Mouse (Mus musculus) yolk sac, embryonic 10.5 days (tissue): ENCODE results near the gene Ear6.
A peak's percentile ranks its signal among the peaks of the same experiment; 100 is the strongest.

Source experiments
- DNase-seq: peaks from one replicate; pipeline ENCODE4 v3.0.0-alpha.2; 2017; ENCODE audit warnings: low spot score

Gene Ear6

DNA sequence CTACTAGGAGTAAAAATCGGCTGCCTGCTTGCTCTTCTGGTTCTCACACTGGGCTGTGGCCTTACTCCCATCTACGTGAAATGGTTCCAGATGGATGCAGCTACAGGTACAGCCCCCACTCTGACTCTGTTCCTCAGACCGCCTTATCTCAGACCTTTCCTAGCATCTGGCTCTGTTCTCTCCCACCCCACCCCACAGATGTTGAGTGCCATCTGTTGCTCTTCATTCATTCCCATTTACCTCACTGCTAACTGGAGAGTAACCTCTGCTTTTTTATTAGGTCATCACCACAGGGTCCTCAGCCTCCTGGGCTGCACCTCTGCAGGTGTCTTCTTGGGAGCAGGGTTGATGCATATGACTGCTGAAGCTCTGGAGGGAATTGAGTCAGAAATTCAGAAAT, 40.3 kb downstream of the Ear6 start:
- no peak for DNase-seq

DNA sequence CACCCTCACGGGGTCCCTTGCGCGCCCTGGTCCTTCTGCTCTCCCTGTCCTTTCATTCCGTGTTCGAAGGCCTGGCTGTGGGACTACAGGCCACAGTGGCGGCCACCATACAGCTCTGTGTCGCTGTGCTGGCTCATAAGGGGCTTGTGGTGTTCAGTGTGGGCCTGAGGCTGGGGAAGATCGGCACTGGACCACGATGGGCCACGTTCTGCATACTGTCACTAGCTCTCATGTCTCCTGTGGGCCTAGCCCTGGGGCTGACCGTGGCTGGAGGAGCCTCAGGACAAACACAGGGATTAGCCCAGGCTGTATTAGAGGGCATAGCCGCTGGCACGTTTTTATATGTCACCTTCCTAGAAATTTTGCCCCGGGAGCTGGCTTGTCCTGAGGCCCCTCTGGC, 41.6 kb downstream of the Ear6 start:
- DNase-seq: no peak

- no peak for DNase-seq
Observed at GRCm38 (mm10) chr14:51896019-51896418, 42.5 kb downstream of the Ear6 start.

DNA sequence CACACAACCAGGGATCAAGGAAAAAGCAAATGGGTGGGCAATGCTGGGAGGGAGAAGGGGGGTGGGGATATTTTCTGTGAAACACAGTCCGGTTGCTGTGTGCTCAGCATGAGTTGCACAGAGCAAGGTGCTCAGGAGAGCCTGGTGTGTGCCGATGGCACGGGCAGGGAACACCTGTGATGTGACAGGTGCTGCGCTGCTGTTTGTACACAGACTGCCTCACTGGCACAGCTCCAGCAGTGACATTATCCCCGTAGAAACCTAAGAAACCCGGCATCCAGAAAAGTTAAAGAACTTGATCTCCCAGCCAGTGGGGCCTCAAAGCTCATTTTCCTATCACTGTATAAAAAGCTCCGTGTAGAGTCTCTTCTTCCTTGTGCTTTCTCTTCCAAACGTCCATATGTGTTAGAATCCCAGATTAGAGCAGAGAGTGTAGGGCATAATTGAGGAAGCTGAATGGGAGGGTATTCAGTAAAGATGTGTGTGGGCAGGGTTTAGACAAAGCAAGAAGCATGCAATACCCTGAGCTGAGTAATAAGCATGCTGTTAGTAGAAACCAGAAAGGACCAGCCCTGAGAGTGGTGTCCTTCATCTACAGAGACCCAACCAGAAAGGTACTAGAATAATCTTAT, 43.2 kb downstream of the Ear6 start:
- no peak for DNase-seq

- no peak for DNase-seq
Observed at GRCm38 (mm10) chr14:51899351-51899750, 45.9 kb downstream of the Ear6 start.

- peak; percentile 64 for DNase-seq
Observed at GRCm38 (mm10) chr14:51902806-51903710, 49.6 kb downstream of the Ear6 start.

GRCm38 (mm10) chr14:51903782-51904181, 50.3 kb downstream of the Ear6 start:
- DNase-seq: no peak
